Mouse (Mus musculus) testis, adult 2 months (tissue): ENCODE data around the gene Gm49405.

Source experiments
- CTCF ChIP-seq: fragments of 200-500 bp; IDR thresholded peaks from 2 replicates; pipeline ENCODE4 v1.5.1; 2012; ENCODE audit warnings: low read depth, mild to moderate bottlenecking, inconsistent platforms, low read length, moderate library complexity; ENCODE audit not compliant: control insufficient read depth, insufficient read depth, insufficient replicate concordance
- POLR2A ChIP-seq: fragments of 200-500 bp; IDR thresholded peaks from 2 replicates; pipeline ENCODE4 v1.6.1; 2012; ENCODE audit warnings: low read depth, mild to moderate bottlenecking, inconsistent platforms, low read length, moderate library complexity; ENCODE audit not compliant: control insufficient read depth

DNA sequence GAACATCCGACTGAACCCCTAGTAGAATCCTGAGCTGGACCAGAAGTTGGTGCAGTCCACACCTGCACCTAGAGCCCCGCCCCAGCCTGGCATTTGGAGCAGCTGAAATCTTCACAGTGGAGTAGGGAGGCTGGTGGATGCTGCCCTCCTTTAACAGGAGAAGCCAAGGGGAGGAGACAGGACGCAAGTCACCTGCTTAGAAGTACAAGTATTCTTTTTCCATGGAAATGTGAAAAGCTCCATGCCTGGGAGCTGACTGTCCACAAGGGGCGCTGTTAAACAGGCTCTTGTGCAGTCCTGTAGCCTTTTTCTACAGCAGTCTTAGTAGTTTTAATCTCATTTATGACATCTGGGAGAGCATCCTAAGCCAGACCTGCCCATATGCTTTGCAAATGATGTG is 11.7 kb upstream of the Gm49405 start:
- TF ChIP-seq CTCF: no peak
- TF ChIP-seq POLR2A: no peak
